9 mouse cellular contexts compared by ENCODE assay signal in the genomic region with DNA sequence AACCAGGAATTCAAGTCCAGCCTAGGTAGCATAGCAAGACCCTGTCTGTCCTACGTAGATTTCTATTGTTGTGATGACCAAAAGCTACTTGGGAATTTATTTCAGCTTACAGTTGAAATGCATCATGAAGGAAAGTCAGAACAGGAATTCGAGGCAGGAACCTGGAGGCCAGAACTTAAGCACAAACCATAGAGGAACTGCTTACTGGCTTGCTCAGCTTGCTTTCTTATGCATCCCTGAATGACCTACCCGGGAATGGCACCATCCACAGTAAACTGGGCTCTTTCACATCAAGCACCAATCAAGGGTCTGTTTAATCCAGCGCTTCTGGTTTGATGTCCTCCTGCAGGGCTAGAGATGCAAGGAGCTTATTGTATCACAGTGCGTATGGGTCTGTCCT. TPM values are rescaled to one million over a fixed set of nuclear protein-coding genes. Genes with fewer than 3 reads are reported as not detected.
DNase-seq lines count a peak whose midpoint lies in the region; ATAC-seq and TF ChIP-seq lines count a peak whose summit lies in the region.
"Had no signal": no experiment of that assay in that cellular context is flagged by ENCODE, and none has a peak within 500 bp of the region (broad histone marks: within the 10 kb centered on the region; RNA-seq: fewer than 3 reads in every experiment).

No protein-coding gene starts in this region.

- TF ChIP-seq POLR2A in small intestine, adult 2 months (IDR thresholded peaks at IDR 0.05; ENCODE audit: low read depth, low read length) = no peak

- no peak for TF ChIP-seq CTCF in small intestine, adult 2 months (IDR thresholded peaks at IDR 0.05; ENCODE audit: extremely low read depth, insufficient read length, insufficient replicate concordance, low read depth, low read length)

- WGBS in liver, embryonic 11.5 days = 62% methylated on average over 5 of the region's 5 CpGs
- WGBS in forebrain, embryonic 13.5 days = 54% methylated on average over 5 of the region's 5 CpGs
- 59% methylated on average over 5 of the region's 5 CpGs for WGBS in limb, embryonic 10.5 days
- WGBS in small intestine, adult 2 months = 48% methylated on average over 5 of the region's 5 CpGs

- no peak overlapping the region for H3K9ac ChIP-seq in liver, embryonic 11.5 days (ENCODE audit: low read depth, low read length)
- H3K9ac ChIP-seq in forebrain, embryonic 13.5 days = peak overlapping the region; percentile 14; the same call in 1 of the 2 replicates
- H3K9ac ChIP-seq: liver, embryonic 15.5 days had no signal

- no peak overlapping the region for H3K4me3 ChIP-seq in liver, embryonic 11.5 days (ENCODE audit: low read depth, low read length)
- no peak overlapping the region for H3K4me3 ChIP-seq in forebrain, embryonic 13.5 days
- H3K4me3 ChIP-seq in limb, embryonic 10.5 days = peak overlapping the region; percentile 76; the same call in 1 of the 2 replicates
- no peak overlapping the region for H3K4me3 ChIP-seq in small intestine, adult 2 months (ENCODE audit: low read depth, low read length)

- DNase-seq in liver, embryonic 11.5 days (ENCODE audit: low spot score) = no peak
- DNase-seq in liver = no peak
- no peak for DNase-seq in limb, embryonic 10.5 days (ENCODE audit: low spot score)
- DNase-seq in left cerebral cortex, postnatal 25 days (ENCODE audit: low spot score in 2 of 2) = no peak
- no peak for DNase-seq in MN1 (ENCODE audit: low spot score)

- peak overlapping the region; percentile 84; the same call in 1 of the 2 replicates for H3K4me2 ChIP-seq in liver, embryonic 11.5 days
- H3K4me2 ChIP-seq in forebrain, embryonic 13.5 days = peak overlapping the region; percentile 96

- H3K27me3 ChIP-seq in liver, embryonic 11.5 days (replicated peaks; ENCODE audit: control insufficient read depth, insufficient read depth, low read length) = peaks cover 23% of the 10 kb centered on the region
- peaks cover 22% of the 10 kb centered on the region; the same call in 1 of the 2 replicates for H3K27me3 ChIP-seq in forebrain, embryonic 13.5 days
- H3K27me3 ChIP-seq in limb, embryonic 10.5 days (ENCODE audit: low read depth, poor library complexity, severe bottlenecking) = no peaks in the 10 kb centered on the region
- no peaks in the 10 kb centered on the region for H3K27me3 ChIP-seq in small intestine, adult 2 months (ENCODE audit: control insufficient read depth, insufficient read depth, low read length)

- no peak for ATAC-seq in liver, embryonic 11.5 days (replicated peaks; ENCODE audit: low FRiP score)
- no peak for ATAC-seq in forebrain, embryonic 13.5 days

- H3K36me3 ChIP-seq in liver, embryonic 11.5 days (ENCODE audit: control insufficient read depth, insufficient read depth, low read length) = no peaks in the 10 kb centered on the region
- no peaks in the 10 kb centered on the region for H3K36me3 ChIP-seq in forebrain, embryonic 13.5 days (ENCODE audit: poor library complexity, severe bottlenecking)
- H3K36me3 ChIP-seq in limb, embryonic 10.5 days = peaks cover 22% of the 10 kb centered on the region
- peaks cover 9% of the 10 kb centered on the region; the same call in 1 of the 2 replicates for H3K36me3 ChIP-seq in small intestine, adult 2 months (ENCODE audit: control insufficient read depth, insufficient read depth, low read length)
- H3K36me3 ChIP-seq: liver, embryonic 15.5 days had no signal

- no peaks in the 10 kb centered on the region; the same call in 1 of the 2 replicates for H3K4me1 ChIP-seq in liver, embryonic 11.5 days (replicated peaks; ENCODE audit: control insufficient read depth, insufficient read depth, low read length)
- H3K4me1 ChIP-seq in forebrain, embryonic 13.5 days = peaks cover 19% of the 10 kb centered on the region
- peaks cover 26% of the 10 kb centered on the region for H3K4me1 ChIP-seq in limb, embryonic 10.5 days
- peaks cover 6% of the 10 kb centered on the region; the same call in 1 of the 2 replicates for H3K4me1 ChIP-seq in small intestine, adult 2 months (ENCODE audit: control insufficient read depth, insufficient read depth, insufficient read length, low read length)

- intact Hi-C loops in left cerebral cortex, postnatal 25 days (cut with DNase I) = loop anchor here (5.0 to 10.0 kb wide), 2 partner anchors 50 to 247 kb away; partner anchors contain the start of gene Zc3h8

- no peaks in the 10 kb centered on the region for H3K9me3 ChIP-seq in liver, embryonic 11.5 days (ENCODE audit: control insufficient read depth, low read length)
- H3K9me3 ChIP-seq in forebrain, embryonic 13.5 days (replicated peaks) = no peaks in the 10 kb centered on the region
- H3K9me3 ChIP-seq in limb, embryonic 10.5 days (replicated peaks) = no peaks in the 10 kb centered on the region
- H3K9me3 ChIP-seq: liver, embryonic 15.5 days had no signal

- H3K27ac ChIP-seq in liver, embryonic 11.5 days (ENCODE audit: low read depth, low read length) = no peak overlapping the region
- no peak overlapping the region for H3K27ac ChIP-seq in forebrain, embryonic 13.5 days
- H3K27ac ChIP-seq in limb, embryonic 10.5 days = peak overlapping the region; percentile 92
- H3K27ac ChIP-seq in small intestine, adult 2 months (ENCODE audit: insufficient read depth, low read depth, low read length) = peak overlapping the region; percentile 99

RNA-seq across cellular contexts. Expression of gene Mertk, which starts 1.2 kb away (rescaled TPM):
- polyA plus RNA-seq in liver, embryonic 11.5 days (2014; fragmentation: Nextera tagmentation; extraction: Ambion mirVana) = 4.9 and 6.6 TPM in 2 replicates
- polyA plus RNA-seq in forebrain, embryonic 13.5 days (2015; fragmentation: Nextera tagmentation; extraction: Ambion mirVana) = 0.56 and 0.88 TPM in 2 replicates
- 14.5 and 22.3 TPM in 2 replicates for polyA plus RNA-seq in limb, embryonic 10.5 days (2016; fragmentation: Nextera tagmentation; extraction: Ambion mirVana)
- 5.6 and 11.0 TPM in 2 replicates for polyA plus RNA-seq in small intestine, adult 2 months (2012; rRNA removed)
- total RNA-seq in left cerebral cortex, postnatal 25 days (2021) = 10 to 100 TPM; 32.3 to 36.8 TPM
- total RNA-seq: MEL had no signal

RNA-seq across cellular contexts. Expression of gene Anapc1, which starts 10.4 kb away (rescaled TPM):
- polyA plus RNA-seq in liver, embryonic 11.5 days (2014; fragmentation: Nextera tagmentation; extraction: Ambion mirVana) = 88.6 and 98.9 TPM in 2 replicates
- polyA plus RNA-seq in forebrain, embryonic 13.5 days (2015; fragmentation: Nextera tagmentation; extraction: Ambion mirVana) = 57.5 and 65.6 TPM in 2 replicates
- polyA plus RNA-seq in limb, embryonic 10.5 days (2016; fragmentation: Nextera tagmentation; extraction: Ambion mirVana) = 85.7 and 96.3 TPM in 2 replicates
- 7.8 and 19.1 TPM in 2 replicates for polyA plus RNA-seq in small intestine, adult 2 months (2012; rRNA removed)
- total RNA-seq in left cerebral cortex, postnatal 25 days (2021) = 10 to 100 TPM; 59.3 to 67.9 TPM

Comparison
In these comparisons a context has a peak if more than half of its experiments do, and no peak if none do; other contexts are left out.
1. H3K27ac ChIP-seq: peak in limb, embryonic 10.5 days (single experiment) and small intestine, adult 2 months (single experiment); none in liver, embryonic 11.5 days (single experiment) and forebrain, embryonic 13.5 days (single experiment).